Mouse (Mus musculus) lung, postnatal 25 days (tissue): ENCODE results near the gene Ndufs8.

Experiments
- DNase-seq: peaks from one replicate; pipeline ENCODE4 v3.0.0; 2022; ENCODE audit warnings: low spot score

The Ndufs8 gene

GRCm38 (mm10) chr19:3931716-3932115, 19.1 kb upstream of the Ndufs8 start:
- no peak for DNase-seq

DNA sequence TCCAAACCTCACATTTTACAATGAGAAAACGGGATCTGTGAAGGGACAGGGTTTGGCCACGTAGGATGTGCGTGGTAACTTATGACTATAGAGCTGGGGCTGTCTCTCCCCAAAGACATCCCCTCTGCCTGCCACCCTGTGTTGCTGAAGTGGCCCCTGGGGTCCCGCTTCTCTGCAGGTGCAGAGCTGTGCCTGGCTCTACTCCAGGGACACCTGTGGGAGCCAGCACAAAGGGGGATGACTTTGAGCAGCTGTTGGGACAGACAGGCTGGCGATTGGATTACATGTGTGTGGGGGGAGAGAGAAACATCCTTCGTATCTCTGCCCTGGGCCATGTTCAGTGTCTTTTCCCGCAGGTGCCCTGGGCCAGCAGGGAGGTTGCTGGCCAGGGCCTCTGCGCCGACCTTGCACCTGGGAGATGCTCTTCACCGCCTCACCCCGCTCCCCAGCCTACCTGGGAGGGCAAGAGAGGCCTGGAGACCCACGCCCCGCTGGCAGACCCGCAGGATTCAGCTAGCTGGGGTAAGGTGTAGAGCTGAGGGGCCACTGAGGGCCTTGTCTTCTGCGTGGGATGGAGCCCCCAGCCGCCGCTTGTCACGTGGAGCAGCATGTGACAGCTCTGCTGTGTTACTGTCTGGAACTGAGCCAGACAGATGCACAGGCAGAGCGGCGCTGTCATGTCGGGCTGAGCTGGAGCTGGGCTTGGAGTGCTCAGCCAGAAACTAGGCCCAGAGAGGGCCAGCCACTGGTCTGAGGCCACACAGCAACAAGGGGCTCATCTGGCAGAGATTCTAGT, 17.9 kb upstream of the Ndufs8 start:
- no peak for DNase-seq

GRCm38 (mm10) chr19:3929211-3929941, 16.8 kb upstream of the Ndufs8 start, which contains the start of gene Aldh3b1:
TSS of gene Aldh3b1 (minus strand) at chr19:3929808.
- peak; percentile 94 for DNase-seq

- DNase-seq, result no peak
These were observed 16.2 kb upstream of the Ndufs8 start for GRCm38 (mm10) chr19:3928779-3929178.

DNA sequence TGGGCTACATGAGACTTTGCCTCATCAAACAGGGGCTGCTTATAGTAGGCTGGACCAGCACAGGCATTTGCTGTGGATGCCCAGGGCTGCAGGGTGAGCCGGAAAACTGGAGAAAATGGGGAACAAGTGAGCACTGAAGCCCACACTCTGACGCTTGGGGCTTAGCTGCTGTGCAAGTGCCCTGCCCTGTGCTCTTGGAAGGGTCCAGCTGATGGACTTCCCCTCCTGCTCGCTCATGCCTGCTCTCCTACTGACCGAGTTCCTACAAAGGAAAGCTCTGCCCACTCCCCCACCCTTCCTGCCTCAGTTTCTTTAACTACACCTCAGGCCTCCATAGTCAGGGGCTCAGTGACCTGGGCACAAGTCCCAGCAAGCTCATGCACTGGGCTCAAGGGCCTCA, 15.4 kb upstream of the Ndufs8 start:
- no peak for DNase-seq

DNA sequence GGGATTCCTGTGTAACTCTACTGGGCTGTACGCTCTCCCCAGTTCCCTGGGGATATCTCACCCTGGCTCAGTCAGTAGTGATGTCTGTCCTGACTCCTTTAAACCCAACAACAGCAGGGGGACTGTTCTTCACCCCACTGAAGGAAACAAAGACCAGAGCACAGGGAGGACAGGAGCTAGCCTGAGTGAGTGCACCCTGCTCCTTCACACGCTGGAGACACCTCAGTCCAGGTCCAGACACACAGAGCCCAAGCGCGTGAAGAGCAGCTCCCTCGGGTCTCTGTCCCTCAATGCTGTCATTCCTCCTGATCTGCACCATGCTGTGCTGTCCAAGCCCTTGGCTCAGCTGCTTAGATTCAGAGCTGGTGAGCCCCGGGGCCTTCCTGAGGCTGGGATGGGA, 14.1 kb upstream of the Ndufs8 start:
- no peak for DNase-seq

DNA sequence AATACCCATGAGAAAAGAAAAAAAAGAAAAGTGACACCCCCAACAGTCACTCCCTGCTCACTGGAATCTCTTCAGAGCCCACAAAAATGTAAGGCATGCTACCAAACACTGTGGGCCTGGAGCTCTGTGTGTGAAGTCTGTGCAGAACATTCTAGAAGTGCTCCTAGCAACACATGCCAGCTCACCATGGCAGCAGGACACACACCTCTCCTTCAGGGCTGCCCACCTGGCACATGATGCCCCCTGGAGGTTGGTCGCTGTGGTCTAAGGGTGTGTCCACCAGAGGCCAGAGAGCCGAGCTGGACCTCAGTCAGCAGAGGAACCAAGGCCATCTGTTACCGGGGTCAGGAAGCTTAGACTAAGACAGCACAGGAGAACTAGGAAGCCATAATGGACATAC, 13.7 kb upstream of the Ndufs8 start:
- DNase-seq, result peak; percentile 85

GRCm38 (mm10) chr19:3925859-3926258, 13.3 kb upstream of the Ndufs8 start:
- DNase-seq, result no peak

GRCm38 (mm10) chr19:3924868-3925267, 12.3 kb upstream of the Ndufs8 start:
- DNase-seq, result no peak

DNA sequence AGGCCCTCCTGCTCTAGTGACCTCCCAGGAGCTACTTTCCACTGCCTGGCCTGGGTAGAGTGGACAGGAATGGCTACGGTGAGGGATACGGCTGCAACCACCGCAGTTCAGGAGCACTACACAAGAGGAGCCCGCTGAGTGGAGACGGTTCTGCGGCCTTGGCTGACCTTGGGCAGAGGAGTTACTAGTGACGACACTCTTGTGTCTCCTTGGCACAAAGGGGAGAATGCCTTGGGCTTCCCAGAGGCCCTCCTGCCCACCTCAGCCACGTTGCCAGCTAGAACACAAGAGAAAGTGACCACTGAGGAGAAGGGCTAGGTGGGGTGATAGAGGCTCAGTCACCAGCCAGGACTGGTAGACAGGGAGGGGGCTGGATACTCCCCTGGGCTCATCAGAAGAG, 11.6 kb upstream of the Ndufs8 start:
- no peak for DNase-seq

- DNase-seq, result no peak
These were observed 11.0 kb upstream of the Ndufs8 start for GRCm38 (mm10) chr19:3923586-3923985.

- no peak for DNase-seq
These were observed 10.2 kb upstream of the Ndufs8 start for GRCm38 (mm10) chr19:3922661-3923371.

DNA sequence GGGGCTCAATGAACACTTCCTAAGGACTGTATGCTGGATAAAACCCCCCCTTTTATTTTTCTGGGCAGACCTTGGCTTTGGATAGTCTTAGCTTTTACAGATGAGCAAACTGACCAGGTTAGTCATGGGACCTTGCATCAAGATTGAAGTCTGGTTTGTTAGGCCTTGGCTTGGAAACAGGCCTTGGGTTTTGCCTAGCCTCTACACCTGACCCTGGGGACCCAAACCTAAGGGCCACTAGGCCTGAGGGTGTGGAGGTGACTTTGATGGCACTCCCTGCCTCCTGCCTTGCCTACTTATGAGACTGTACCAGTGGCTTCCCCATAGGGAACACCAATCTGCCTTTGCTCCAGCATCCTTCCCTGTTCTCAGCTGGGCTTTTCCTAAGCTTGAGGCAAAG, 7.4 kb upstream of the Ndufs8 start:
- no peak for DNase-seq

- DNase-seq, result no peak
These were observed 4.2 kb upstream of the Ndufs8 start for GRCm38 (mm10) chr19:3916727-3917126.

GRCm38 (mm10) chr19:3914535-3914934, 2.0 kb upstream of the Ndufs8 start:
- no peak for DNase-seq

DNA sequence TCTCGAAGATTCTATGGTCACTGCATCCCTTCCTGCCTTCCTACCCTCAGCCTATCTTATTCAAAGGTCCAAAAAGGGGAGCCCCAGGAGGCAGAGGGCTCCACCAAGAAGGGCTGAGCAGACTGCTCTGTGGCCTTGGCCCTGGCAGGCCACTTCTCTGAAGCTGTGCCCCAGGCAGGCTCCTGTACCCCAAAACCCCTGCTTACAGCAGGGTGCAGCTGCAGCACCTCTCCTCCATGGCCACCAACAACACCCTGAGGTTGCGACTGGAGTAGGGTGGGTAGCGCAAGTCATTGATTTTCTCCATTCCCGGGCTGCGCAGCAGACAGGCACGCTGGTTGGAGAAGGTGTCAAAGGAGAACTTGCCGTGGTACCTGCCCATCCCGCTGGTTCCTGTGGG, 1.1 kb upstream of the Ndufs8 start:
- DNase-seq, result no peak

DNA sequence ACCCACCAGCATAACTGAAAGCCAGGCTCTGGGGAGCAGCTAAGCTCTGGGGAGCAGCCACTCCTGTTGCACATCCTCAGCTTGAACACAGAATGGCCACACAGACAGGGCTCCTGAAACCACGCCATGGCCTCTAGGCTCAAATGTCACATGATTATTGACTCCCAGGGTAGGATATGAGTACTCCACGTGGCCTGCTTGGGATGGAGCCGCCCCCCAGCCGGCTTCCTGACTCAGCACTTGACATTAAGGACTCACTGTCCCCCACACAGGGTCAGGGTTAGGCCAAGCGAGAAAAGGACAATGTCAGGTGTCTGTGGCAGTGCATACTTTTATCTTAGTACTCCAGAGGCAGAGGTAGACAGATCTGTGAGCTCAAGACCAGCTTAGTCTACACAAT, 2.4 kb downstream of the Ndufs8 start:
- DNase-seq, result no peak

DNA sequence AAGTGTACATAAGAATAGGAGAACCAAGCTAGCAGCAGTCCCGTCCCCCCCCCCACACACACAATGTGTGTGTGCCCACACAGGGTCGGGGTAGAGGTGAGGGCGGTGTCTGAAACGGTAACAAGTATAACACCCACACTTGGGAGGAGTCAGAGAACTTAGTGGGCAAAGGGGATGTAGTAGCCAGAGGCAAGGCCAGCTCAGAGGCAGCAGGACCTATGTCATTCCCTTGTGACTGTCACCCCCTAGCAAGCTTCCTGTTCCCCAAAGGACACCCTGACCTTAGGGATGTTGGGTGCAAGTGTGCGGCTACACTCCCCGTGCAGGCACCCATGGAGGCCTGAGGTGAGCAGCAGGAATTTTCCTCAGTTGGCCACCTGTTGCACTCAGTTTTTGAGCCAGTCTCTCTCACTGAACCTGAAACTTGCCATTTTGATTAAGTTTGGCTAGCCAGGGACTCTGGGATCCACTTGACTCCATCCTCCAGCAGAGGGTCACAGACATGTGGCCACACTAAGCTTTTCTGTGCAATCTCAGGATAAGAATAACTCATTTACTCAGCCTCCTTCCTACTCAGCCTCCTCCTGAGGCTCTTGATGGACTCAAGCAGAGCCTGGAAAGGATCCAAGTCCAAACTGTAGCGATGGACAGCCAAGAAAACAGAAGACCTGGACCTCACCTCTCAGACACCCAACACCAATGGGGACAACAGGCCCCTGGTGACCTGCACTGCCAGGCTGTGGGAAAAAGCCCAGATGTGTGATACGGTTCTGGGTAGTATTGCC, 4.5 kb downstream of the Ndufs8 start:
- DNase-seq, result no peak

- peak; percentile 84 for DNase-seq
These were observed 5.5 kb downstream of the Ndufs8 start, which contains the start of gene Tcirg1 for GRCm38 (mm10) chr19:3906795-3907786. TSS of gene Tcirg1 (minus strand) at chr19:3907133.

DNA sequence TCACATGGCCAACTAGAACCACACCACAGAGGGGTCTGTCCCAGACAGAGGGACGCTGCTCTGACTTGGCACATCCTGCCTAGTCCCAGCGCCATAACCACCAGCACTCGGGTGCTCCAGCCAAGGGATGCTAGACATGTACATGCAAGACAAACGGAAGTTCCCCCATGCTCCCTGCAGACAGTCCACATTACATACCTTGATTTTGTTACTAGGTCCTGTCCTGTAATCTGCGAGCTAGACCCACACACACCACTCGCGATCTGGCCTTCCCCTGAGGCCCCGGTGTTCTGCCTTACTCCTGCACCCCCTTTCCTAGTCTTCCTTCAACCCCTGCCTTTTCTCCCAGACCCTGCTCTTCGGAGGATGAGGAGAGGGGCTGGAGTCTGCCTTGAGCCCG, 6.2 kb downstream of the Ndufs8 start:
- DNase-seq, result no peak
